Mouse (Mus musculus) embryonic stem cell, embryonic (primary cell): ENCODE measurements around the gene Serinc5.
"Not testable (repeated sequence)": the region's sequence is repeated elsewhere in the genome, so short reads cannot be mapped to it uniquely, and the experiment has no call there.

Experiments
- CTCF ChIA-PET, 4 experiments: fragments of 300-600 bp in 2 of 4; fragments of 350-600 bp in 2 of 4; sonication (Branson Sonifier 250); formaldehyde crosslinking; loops; one replicate each; lab custom pipeline; 2022; ENCODE audit warnings: inconsistent platforms in 2 of 4; lab: Charles Lee
- POLR2A ChIA-PET, 4 experiments: fragments of 300-600 bp in 2 of 4; fragments of 350-600 bp in 2 of 4; sonication (Branson Sonifier 250); formaldehyde crosslinking; loops; one replicate each; lab custom pipeline; 2022; ENCODE audit warnings: antibody characterized with exemption in 4 of 4, inconsistent platforms in 1 of 4; lab: Charles Lee

The Serinc5 gene

GRCm38 (mm10) chr13:92605306-92605705, 5.6 kb upstream of the Serinc5 start:
- POLR2A ChIA-PET, result not testable (repeated sequence)
- CTCF ChIA-PET, result interaction anchor here in 2 of 4 experiments (0.6 to 1.0 kb wide), 4 partner anchors 135 to 798 kb away, joined by 3 to 4 read pairs (median 3); partner anchors contain the start of gene Zcchc9 (in 1 of the 2)

GRCm38 (mm10) chr13:92609486-92610310, 1.2 kb upstream of the Serinc5 start:
- ChIA-PET CTCF (interaction anchor here in 3 of 4 experiments (0.6 to 1.0 kb wide), 3 partner anchors 14 to 255 kb away, joined by 3 read pairs; partner anchors contain the start of genes Dhfr (in 1 of the 3) and Msh3 (in 1 of the 3)), POLR2A (interaction anchor here (0.6 to 3.4 kb wide), 25 partner anchors 16 to 1685 kb away, joined by 3 to 31 read pairs (median 5); partner anchors contain the start of genes Dhfr (in 2 of the 4), Msh3 (in 2 of the 4), Tent2 (in 1 of the 4) and Zfyve16 (in 1 of the 4))

- ChIA-PET POLR2A (interaction anchor here in 3 of 4 experiments (0.6 to 3.4 kb wide), 39 partner anchors 15 to 1687 kb away, joined by 3 to 31 read pairs (median 5); partner anchors contain the start of genes Dhfr (in 3 of the 3), Msh3 (in 3 of the 3), Tent2 (in 1 of the 3) and Zfyve16 (in 1 of the 3)), CTCF (interaction anchor here in 1 of 4 experiments (1.0 kb wide), 1 partner anchor 117 kb away, joined by 3 read pairs; no protein-coding TSS in a partner anchor)
These were observed 428 bp downstream of the Serinc5 start for GRCm38 (mm10) chr13:92611254-92611784.

GRCm38 (mm10) chr13:92611917-92612316, 1.0 kb downstream of the Serinc5 start:
- ChIA-PET POLR2A (interaction anchor here in 3 of 4 experiments (0.6 to 3.4 kb wide), 12 partner anchors 14 to 1598 kb away, joined by 3 to 31 read pairs (median 5); partner anchors contain the start of genes Dhfr (in 2 of the 3) and Msh3 (in 2 of the 3)), CTCF (no interaction called here)

GRCm38 (mm10) chr13:92613094-92613493, 2.2 kb downstream of the Serinc5 start:
- ChIA-PET POLR2A (no interaction called here), CTCF (no interaction called here)

- CTCF ChIA-PET, result interaction anchor here in 1 of 4 experiments (0.6 kb wide), 1 partner anchor 36 kb away, joined by 3 read pairs; no protein-coding TSS in a partner anchor
- POLR2A ChIA-PET, result interaction anchor here in 2 of 4 experiments (0.8 to 1.0 kb wide), 3 partner anchors 11 to 85 kb away, joined by 3 read pairs; partner anchors contain the start of gene Zfyve16 (in 1 of the 2)
These were observed 4.3 kb downstream of the Serinc5 start for GRCm38 (mm10) chr13:92615201-92615600.

- POLR2A ChIA-PET, result interaction anchor here in 2 of 4 experiments (1.0 to 1.2 kb wide), 2 partner anchors 10 to 86 kb away, joined by 3 to 7 read pairs; partner anchors contain the start of gene Zfyve16 (in 1 of the 2)
- CTCF ChIA-PET, result interaction anchor here in 2 of 4 experiments (0.7 kb wide), 2 partner anchors 19 to 728 kb away, joined by 4 read pairs; no protein-coding TSS in a partner anchor
These were observed 5.6 kb downstream of the Serinc5 start for GRCm38 (mm10) chr13:92616459-92616858.

GRCm38 (mm10) chr13:92626196-92626595, 15.3 kb downstream of the Serinc5 start:
- POLR2A ChIA-PET, result interaction anchor here in 2 of 4 experiments (0.7 to 1.4 kb wide), 4 partner anchors 10 to 16 kb away, joined by 3 to 4 read pairs (median 4); partner anchors contain the start of gene Serinc5 (in 1 of the 2)
- CTCF ChIA-PET, result interaction anchor here in 1 of 4 experiments (0.6 kb wide), 1 partner anchor 54 kb away, joined by 6 read pairs; no protein-coding TSS in a partner anchor

GRCm38 (mm10) chr13:92626725-92627124, 15.8 kb downstream of the Serinc5 start:
- ChIA-PET POLR2A (interaction anchor here in 2 of 4 experiments (0.7 to 1.4 kb wide), 4 partner anchors 10 to 17 kb away, joined by 3 to 4 read pairs (median 4); partner anchors contain the start of gene Serinc5 (in 1 of the 2)), CTCF (interaction anchor here in 1 of 4 experiments (0.6 kb wide), 1 partner anchor 54 kb away, joined by 6 read pairs; no protein-coding TSS in a partner anchor)

GRCm38 (mm10) chr13:92629509-92629908, 18.6 kb downstream of the Serinc5 start:
- CTCF ChIA-PET, result no interaction called here
- POLR2A ChIA-PET, result interaction anchor here in 3 of 4 experiments (0.6 to 4.8 kb wide), 5 partner anchors 18 to 1245 kb away, joined by 3 to 18 read pairs (median 3); partner anchors contain the start of gene Serinc5 (in 2 of the 3)

GRCm38 (mm10) chr13:92631450-92631849, 20.6 kb downstream of the Serinc5 start:
- CTCF ChIA-PET, result no interaction called here
- POLR2A ChIA-PET, result interaction anchor here in 2 of 4 experiments (0.5 to 4.8 kb wide), 2 partner anchors 19 to 21 kb away, joined by 4 to 18 read pairs; partner anchors contain the start of gene Serinc5 (in 1 of the 2)

- ChIA-PET CTCF (no interaction called here), POLR2A (interaction anchor here in 1 of 4 experiments (4.8 kb wide), 1 partner anchor 22 kb away, joined by 18 read pairs; the partner anchor contains the start of gene Serinc5)
These were observed 21.7 kb downstream of the Serinc5 start for GRCm38 (mm10) chr13:92632550-92632949.

- ChIA-PET POLR2A (interaction anchor here in 1 of 4 experiments (1.3 kb wide), 1 partner anchor 24 kb away, joined by 6 read pairs; the partner anchor contains the start of gene Serinc5), CTCF (no interaction called here)
These were observed 24.1 kb downstream of the Serinc5 start for GRCm38 (mm10) chr13:92635040-92635439.

- ChIA-PET CTCF (no interaction called here), POLR2A (interaction anchor here in 1 of 4 experiments (1.3 kb wide), 1 partner anchor 26 kb away, joined by 7 read pairs; the partner anchor contains the start of gene Serinc5)
These were observed 25.5 kb downstream of the Serinc5 start for GRCm38 (mm10) chr13:92636226-92636909.

GRCm38 (mm10) chr13:92636910-92637275, 26.0 kb downstream of the Serinc5 start:
- ChIA-PET POLR2A (interaction anchor here in 1 of 4 experiments (1.3 kb wide), 1 partner anchor 26 kb away, joined by 7 read pairs; the partner anchor contains the start of gene Serinc5), CTCF (no interaction called here)

GRCm38 (mm10) chr13:92639093-92640014, 28.5 kb downstream of the Serinc5 start:
- ChIA-PET CTCF (interaction anchor here in 1 of 4 experiments (0.6 kb wide), 1 partner anchor 188 kb away, joined by 3 read pairs; no protein-coding TSS in a partner anchor), POLR2A (interaction anchor here in 1 of 4 experiments (0.6 to 1.2 kb wide), 2 partner anchors 13 to 757 kb away, joined by 3 read pairs; no protein-coding TSS in a partner anchor)
